Mouse (Mus musculus) olfactory bulb, adult 2 months (tissue): ENCODE measurements around the gene Cmtm8. TPM values are rescaled to one million over a fixed set of nuclear protein-coding genes. Genes with fewer than 3 reads are reported as not detected.

ENCODE experiments used
- H3K27ac ChIP-seq: fragments of 200-500 bp; 2 replicates; pipeline ENCODE4 v1.5.1; 2012; ENCODE audit warnings: low read depth, low read length; ENCODE audit not compliant: insufficient read depth
- H3K4me1 ChIP-seq: fragments of 200-500 bp; 2 replicates; pipeline ENCODE4 v1.6.1; 2012; ENCODE audit warnings: low read length; ENCODE audit not compliant: control insufficient read depth, insufficient read depth
- H3K4me3 ChIP-seq: fragments of 200-500 bp; 2 replicates; pipeline ENCODE4 v1.5.1; 2012; ENCODE audit warnings: mild to moderate bottlenecking, low read depth, low read length, moderate library complexity; ENCODE audit not compliant: insufficient read depth
- CTCF ChIP-seq: fragments of 200-500 bp; IDR thresholded peaks from 2 replicates; pipeline ENCODE4 v1.5.1; 2012; ENCODE audit warnings: low read depth, mild to moderate bottlenecking, low read length, moderate library complexity; ENCODE audit not compliant: insufficient read depth
- POLR2A ChIP-seq: fragments of 200-500 bp; IDR thresholded peaks from 2 replicates; pipeline ENCODE4 v1.6.1; 2012; ENCODE audit warnings: mild to moderate bottlenecking, low read depth, low read length, moderate library complexity; ENCODE audit not compliant: insufficient read depth
- WGBS: fragments of 180-500 bp; shearing (Covaris S2); methylation state at CpG from one replicate; pipeline ENCODE4 v1.1.7; 2018; 5-methylcytosine and 5-hydroxymethylcytosine counted together
- polyA plus RNA-seq: library from polyadenylated mRNA; stranded (reverse); fragments of >200 nt; gene quantifications from 2 replicates; pipeline ENCODE4 v1.2.4, GENCODE M21; 2012; ENCODE audit warnings: low replicate concordance; ENCODE audit not compliant: missing spikeins, insufficient read depth, insufficient read length

The Cmtm8 gene
- polyA plus RNA-seq, 1 experiment = not detected

GRCm38 (mm10) chr9:114774629-114775028, 69.3 kb downstream of the Cmtm8 start:
- TF ChIP-seq POLR2A (no peak), CTCF (no peak)
- Histone ChIP-seq H3K27ac (no peak overlapping the region), H3K4me1 (no peaks in the 10 kb centered on the region), H3K4me3 (no peak overlapping the region)
- 84% methylated on average over 6 of the region's 6 CpGs for WGBS

GRCm38 (mm10) chr9:114771565-114771964, 72.4 kb downstream of the Cmtm8 start:
- Histone ChIP-seq H3K4me3 (no peak overlapping the region), H3K4me1 (0 out of 2 replicates have a peak, but pooled peaks cover 5% of the 10 kb centered on the region), H3K27ac (no peak overlapping the region)
- 80% methylated on average over 7 of the region's 7 CpGs for WGBS
- TF ChIP-seq POLR2A (no peak), CTCF (no peak)

GRCm38 (mm10) chr9:114770224-114770623, 73.7 kb downstream of the Cmtm8 start:
- Histone ChIP-seq H3K4me3 (no peak overlapping the region), H3K27ac (no peak overlapping the region), H3K4me1 (0 out of 2 replicates have a peak, but pooled peaks cover 5% of the 10 kb centered on the region)
- TF ChIP-seq CTCF (no peak), POLR2A (no peak)
- WGBS = 91% methylated on average over 4 of the region's 4 CpGs

- WGBS = 79% methylated on average over 10 of the region's 10 CpGs
- TF ChIP-seq POLR2A (no peak), CTCF (no peak)
- H3K4me3 ChIP-seq = no peak overlapping the region
These were observed 75.9 kb downstream of the Cmtm8 start for GRCm38 (mm10) chr9:114768066-114768465.

GRCm38 (mm10) chr9:114767507-114767906, 76.4 kb downstream of the Cmtm8 start:
- H3K4me1 ChIP-seq = 0 out of 2 replicates have a peak, but pooled peaks cover 5% of the 10 kb centered on the region
- no peak for TF ChIP-seq POLR2A
- H3K27ac ChIP-seq = no peak overlapping the region
- whole genome bisulfite sequencing = 83% methylated on average over 2 of the region's 2 CpGs
- H3K4me3 ChIP-seq = no peak overlapping the region

More at GRCm38 (mm10) chr9:114768066-114768465, 75.9 kb downstream of the Cmtm8 start:
- Histone ChIP-seq H3K4me1 (0 out of 2 replicates have a peak, but pooled peaks cover 5% of the 10 kb centered on the region), H3K27ac (no peak overlapping the region)

- 40% methylated on average over 13 of the region's 13 CpGs for WGBS
- H3K4me1 ChIP-seq = 0 out of 2 replicates have a peak, but pooled peaks cover 5% of the 10 kb centered on the region
- TF ChIP-seq CTCF (no peak), POLR2A (no peak)
- no peak overlapping the region for H3K27ac ChIP-seq
- H3K4me3 ChIP-seq = no peak overlapping the region
These were observed 76.9 kb downstream of the Cmtm8 start for GRCm38 (mm10) chr9:114767030-114767429.

- TF ChIP-seq POLR2A (no peak), CTCF (no peak)
- Histone ChIP-seq H3K4me3 (no peak overlapping the region), H3K27ac (no peak overlapping the region), H3K4me1 (0 out of 2 replicates have a peak, but pooled peaks cover 5% of the 10 kb centered on the region)
- 68% methylated on average over 13 of the region's 13 CpGs for WGBS
These were observed 80.6 kb downstream of the Cmtm8 start for GRCm38 (mm10) chr9:114763341-114763740.

GRCm38 (mm10) chr9:114761848-114762247, 82.1 kb downstream of the Cmtm8 start:
- TF ChIP-seq CTCF = no peak
- TF ChIP-seq POLR2A = no peak
- Histone ChIP-seq H3K4me1 (no peaks in the 10 kb centered on the region), H3K27ac (no peak overlapping the region), H3K4me3 (no peak overlapping the region)
- 88% methylated on average over 11 of the region's 11 CpGs for WGBS

- Histone ChIP-seq H3K27ac (no peak overlapping the region), H3K4me1 (no peaks in the 10 kb centered on the region), H3K4me3 (no peak overlapping the region)
- 86% methylated on average over 5 of the region's 5 CpGs for WGBS
- TF ChIP-seq CTCF = no peak
- TF ChIP-seq POLR2A = no peak
These were observed 83.6 kb downstream of the Cmtm8 start for GRCm38 (mm10) chr9:114760353-114760752.

GRCm38 (mm10) chr9:114759886-114760285, 84.1 kb downstream of the Cmtm8 start:
- Histone ChIP-seq H3K27ac (no peak overlapping the region), H3K4me3 (no peak overlapping the region), H3K4me1 (no peaks in the 10 kb centered on the region)
- TF ChIP-seq CTCF (no peak), POLR2A (no peak)
- WGBS = 72% methylated on average over 4 of the region's 4 CpGs
